Mouse (Mus musculus): ENCODE data around the gene Naaladl1. TPM values are rescaled to one million over a fixed set of nuclear protein-coding genes. Genes with fewer than 3 reads are reported as not detected.

The Naaladl1 gene
- polyA plus RNA-seq, 1 experiment from 2014 or later = not detected

DNA sequence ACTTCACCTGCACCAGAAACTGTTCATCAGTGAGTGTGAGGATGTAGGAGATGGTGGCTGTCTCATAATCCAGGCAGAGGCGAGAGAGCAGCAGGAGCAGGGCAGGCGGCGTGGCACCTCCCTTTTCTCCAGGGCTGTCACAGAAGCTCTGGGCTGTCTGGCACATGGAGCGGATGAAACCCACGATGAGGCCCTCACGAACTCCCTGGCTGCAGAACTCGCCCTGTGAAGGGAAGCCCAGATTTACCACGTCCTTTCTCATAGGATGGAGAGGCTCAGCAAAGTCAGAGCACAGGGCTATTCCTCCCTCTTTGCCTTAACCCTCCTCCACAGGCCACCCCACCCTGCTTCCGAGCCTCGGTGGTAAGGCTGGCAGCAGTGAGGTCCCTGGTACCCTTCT, 35.7 kb upstream of the Naaladl1 start:
- 89% methylated on average over 8 of the region's 10 CpGs for WGBS (ENCODE audit: missing documents)
- Histone ChIP-seq H3K27ac (no peak overlapping the region), H3K79me2 (ENCODE audit: inconsistent target) (peaks cover 22% of the 10 kb centered on the region), H3K4me3 (ENCODE audit: inconsistent target) (no peak overlapping the region), H3K36me3 (ENCODE audit: inconsistent target) (peaks cover 18% of the 10 kb centered on the region; the same call in 1 of the 2 replicates)

DNA sequence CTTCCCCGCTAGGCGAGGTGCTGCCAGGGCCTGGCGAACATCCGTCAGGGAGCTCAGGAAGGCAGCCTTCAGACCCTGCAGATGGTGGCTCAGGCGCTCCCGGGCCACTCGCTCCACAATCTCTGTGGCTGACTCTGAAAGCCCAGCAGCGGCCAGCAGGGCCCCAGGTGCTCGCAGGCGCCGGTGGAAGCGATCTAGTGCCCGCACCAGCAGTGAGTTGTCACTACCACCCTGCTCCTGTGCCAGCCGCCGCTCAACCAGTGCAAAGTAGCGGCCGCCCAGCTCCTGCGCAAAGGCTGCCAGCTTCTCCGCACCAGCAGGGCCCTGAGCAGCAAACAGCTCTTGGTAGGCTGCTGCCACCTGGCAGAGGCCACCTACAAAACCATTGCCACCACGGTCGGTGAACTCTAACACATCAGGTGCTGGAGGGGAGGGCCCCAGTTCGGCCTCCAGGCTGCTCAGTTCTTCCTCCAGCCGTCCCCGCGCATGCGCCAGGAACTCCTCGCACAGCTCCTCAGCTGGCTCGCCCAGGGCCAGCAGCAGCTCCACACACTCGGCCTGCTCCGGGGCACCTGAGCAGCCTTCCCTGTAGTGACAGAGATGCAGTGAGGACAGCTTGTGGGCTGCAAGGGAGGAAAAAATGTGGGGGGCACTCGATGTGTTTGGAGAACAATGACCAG, 34.9 kb upstream of the Naaladl1 start:
- H3K27ac ChIP-seq = no peak overlapping the region
- no peak overlapping the region for H3K4me3 ChIP-seq (ENCODE audit: inconsistent target)
- H3K36me3 ChIP-seq (ENCODE audit: inconsistent target) = peaks cover 18% of the 10 kb centered on the region; the same call in 1 of the 2 replicates
- peaks cover 30% of the 10 kb centered on the region for H3K79me2 ChIP-seq (ENCODE audit: inconsistent target)
- WGBS (ENCODE audit: missing documents) = 93% methylated on average over 31 of the region's 31 CpGs

DNA sequence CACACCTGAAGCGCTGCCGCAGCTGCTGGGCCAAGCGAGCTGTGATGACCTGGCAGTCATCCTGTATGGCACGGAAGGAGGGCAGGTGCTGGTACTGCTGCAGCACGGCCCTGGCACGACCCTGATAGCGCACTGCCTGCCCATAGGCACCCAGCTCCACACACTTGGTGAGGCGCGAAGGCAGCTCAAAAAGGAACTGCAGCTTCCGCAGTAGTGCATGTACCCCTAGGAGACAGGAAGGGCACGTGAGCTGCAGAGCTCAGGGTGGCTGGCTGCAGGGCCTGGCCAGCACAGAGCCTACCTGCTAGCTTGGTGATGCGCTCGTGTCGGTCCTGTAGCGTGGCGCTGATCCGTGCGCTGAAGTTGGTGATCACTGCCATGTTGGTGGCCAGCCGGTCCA, 34.3 kb upstream of the Naaladl1 start:
- no peak overlapping the region for H3K27ac ChIP-seq
- H3K4me3 ChIP-seq (ENCODE audit: inconsistent target) = no peak overlapping the region
- H3K79me2 ChIP-seq (ENCODE audit: inconsistent target) = peaks cover 36% of the 10 kb centered on the region
- WGBS (ENCODE audit: missing documents) = 60% methylated on average over 11 of the region's 19 CpGs
- H3K36me3 ChIP-seq (ENCODE audit: inconsistent target) = peaks cover 18% of the 10 kb centered on the region; the same call in 1 of the 2 replicates

DNA sequence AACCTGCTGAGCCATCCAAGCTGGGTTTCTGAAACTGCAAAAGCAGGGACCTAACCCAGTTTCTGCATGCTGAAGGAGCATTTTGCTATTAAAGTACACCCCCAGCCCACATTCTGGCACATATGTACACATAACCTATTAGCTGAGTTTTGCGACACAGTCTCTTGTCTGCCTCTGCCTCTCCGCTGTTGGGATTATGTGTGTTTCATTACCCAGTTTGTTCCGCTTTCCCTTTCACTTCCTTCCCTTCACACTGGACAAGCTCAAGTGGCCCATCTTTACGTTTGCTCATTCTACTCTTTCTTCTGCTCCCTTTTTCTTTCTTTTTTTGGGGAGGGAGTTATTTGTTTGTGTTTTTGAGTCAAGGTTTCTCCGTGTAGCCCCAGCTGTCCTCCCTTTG, 31.7 kb upstream of the Naaladl1 start:
- H3K79me2 ChIP-seq (ENCODE audit: inconsistent target) = peaks cover 42% of the 10 kb centered on the region
- WGBS (ENCODE audit: missing documents) = 32% methylated on average over 5 of the region's 5 CpGs
- peaks cover 14% of the 10 kb centered on the region; the same call in 1 of the 2 replicates for H3K36me3 ChIP-seq (ENCODE audit: inconsistent target)
- peak overlapping the region; percentile 7; the same call in 1 of the 2 replicates for H3K4me3 ChIP-seq (ENCODE audit: inconsistent target)
- peak overlapping the region; percentile 72 for H3K27ac ChIP-seq

- Histone ChIP-seq H3K27ac (peak within 1 kb of the TSS; percentile 54), H3K79me2 (ENCODE audit: inconsistent target) (peaks cover 42% of the 10 kb centered on the region), H3K36me3 (ENCODE audit: inconsistent target) (peaks cover 15% of the 10 kb centered on the region), H3K4me3 (ENCODE audit: inconsistent target) (peak within 1 kb of the TSS; percentile 89)
- 2% methylated on average over 31 of the region's 33 CpGs for WGBS (ENCODE audit: missing documents)
Measured at GRCm38 (mm10) chr19:6076564-6077393, 28.8 kb upstream of the Naaladl1 start, which contains the start of gene Vps51. Gene Vps51 (minus strand): TSS chr19:6077231.

DNA sequence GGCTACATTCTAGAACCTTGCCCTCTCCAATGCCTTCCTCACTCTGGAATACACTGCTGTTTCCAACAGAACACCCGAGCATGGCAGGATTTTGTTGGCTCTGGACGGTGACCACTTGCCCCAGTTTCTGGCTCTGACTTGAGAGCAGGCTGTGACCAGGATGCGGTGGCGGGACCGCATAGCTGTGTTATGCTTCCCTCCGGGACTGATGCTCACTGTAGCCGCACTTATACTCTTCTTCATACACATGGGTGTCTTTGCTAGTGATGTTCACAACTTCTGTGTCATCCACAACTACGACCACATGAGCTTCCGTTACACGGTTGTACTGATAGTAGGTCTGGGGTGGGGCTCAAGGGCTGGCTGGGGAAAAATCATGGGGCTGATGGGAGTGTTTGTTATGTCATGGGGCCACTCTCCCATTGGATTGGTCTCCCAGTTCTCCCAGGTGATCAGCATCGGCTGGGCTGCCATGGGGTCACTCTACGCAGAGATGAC, 25.6 kb upstream of the Naaladl1 start, which contains the start of gene Tmem262:
TSS of gene Tmem262 (plus strand) at position 51 of the 498 bp plus-strand sequence.
- 93% methylated on average over 12 of the region's 12 CpGs for WGBS (ENCODE audit: missing documents)
- Histone ChIP-seq H3K4me3 (ENCODE audit: inconsistent target) (no peak within 1 kb of the TSS), H3K36me3 (ENCODE audit: inconsistent target) (peaks cover 26% of the 10 kb centered on the region), H3K79me2 (ENCODE audit: inconsistent target) (peaks cover 47% of the 10 kb centered on the region), H3K27ac (no peak within 1 kb of the TSS)

DNA sequence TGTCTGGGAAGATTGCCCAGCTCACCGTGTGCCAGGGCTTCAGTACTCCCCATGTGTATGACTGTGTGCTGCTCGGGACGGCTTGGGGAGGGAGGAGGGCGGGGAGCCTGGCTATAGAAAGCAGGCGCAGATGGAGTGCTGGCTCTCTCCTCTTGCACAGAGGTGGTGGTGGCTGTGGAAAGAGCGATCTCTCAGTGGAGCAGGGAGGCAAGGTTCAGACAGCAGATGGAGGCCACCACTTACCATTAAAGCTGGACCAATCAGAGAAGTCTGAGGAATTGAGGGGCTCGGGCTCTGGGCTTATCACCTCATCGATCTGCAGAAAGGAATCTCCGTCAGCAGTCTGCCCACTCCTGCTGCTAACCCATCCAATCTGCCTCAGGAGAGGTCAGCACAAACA, 23.4 kb upstream of the Naaladl1 start, which contains the start of gene Gm28374:
TSS of gene Gm28374 (minus strand) at position 101 of the 400 bp plus-strand sequence.
- Histone ChIP-seq H3K36me3 (ENCODE audit: inconsistent target) (peaks cover 26% of the 10 kb centered on the region), H3K4me3 (ENCODE audit: inconsistent target) (no peak within 1 kb of the TSS), H3K79me2 (ENCODE audit: inconsistent target) (peaks cover 49% of the 10 kb centered on the region), H3K27ac (no peak within 1 kb of the TSS)
- WGBS (ENCODE audit: missing documents) = 89% methylated on average over 9 of the region's 9 CpGs

DNA sequence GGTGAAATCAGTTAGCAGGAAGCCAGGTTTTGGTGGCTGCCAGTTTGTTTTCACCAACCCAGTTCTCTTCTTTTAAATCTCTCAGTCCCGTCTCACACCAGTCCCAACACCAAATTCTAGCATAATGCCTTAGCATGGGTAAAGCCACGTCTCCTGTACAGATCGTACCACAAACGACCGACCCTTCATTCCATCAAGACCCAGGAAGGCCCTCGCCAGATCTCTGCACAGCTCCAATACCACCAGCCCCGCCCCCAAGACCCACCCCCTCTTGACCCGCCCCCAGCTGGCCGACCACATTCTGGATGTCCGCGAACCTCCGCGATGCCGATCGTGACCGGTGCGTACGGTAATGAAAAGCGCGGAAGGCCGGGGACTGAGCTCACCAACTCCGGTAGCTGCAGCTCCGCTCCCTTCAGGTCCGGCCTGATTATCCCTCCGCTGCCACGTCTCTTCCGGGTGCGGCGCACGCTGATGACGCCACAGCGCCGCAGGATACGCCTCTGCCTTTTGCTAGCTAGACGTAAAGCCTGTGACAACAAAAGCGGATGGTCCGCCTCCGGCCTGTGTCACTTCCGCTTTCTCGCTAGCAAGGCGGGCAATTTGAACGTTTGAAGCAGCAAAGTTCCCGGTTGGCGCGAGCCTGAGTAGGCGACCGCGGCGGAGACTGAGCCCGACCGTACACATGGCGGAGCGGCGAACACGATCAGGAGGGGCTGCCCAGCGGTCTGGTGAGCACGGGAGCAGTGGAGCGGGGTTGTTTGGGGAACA, 20.9 kb upstream of the Naaladl1 start, which contains the start of the genes Zfpl1 and Cdca5:
TSS of gene Zfpl1 (minus strand) at position 479 of the 771 bp plus-strand sequence.
TSS of gene Cdca5 (plus strand) at position 506 of the 771 bp plus-strand sequence.
- Histone ChIP-seq H3K36me3 (ENCODE audit: inconsistent target) (peaks cover 26% of the 10 kb centered on the region), H3K79me2 (ENCODE audit: inconsistent target) (peaks cover 73% of the 10 kb centered on the region), H3K4me3 (ENCODE audit: inconsistent target) (peak within 1 kb of the TSS; percentile 96), H3K27ac (peak within 1 kb of the TSS; percentile 64)
- under 1% methylated on average over 52 of the region's 58 CpGs for WGBS (ENCODE audit: missing documents)

DNA sequence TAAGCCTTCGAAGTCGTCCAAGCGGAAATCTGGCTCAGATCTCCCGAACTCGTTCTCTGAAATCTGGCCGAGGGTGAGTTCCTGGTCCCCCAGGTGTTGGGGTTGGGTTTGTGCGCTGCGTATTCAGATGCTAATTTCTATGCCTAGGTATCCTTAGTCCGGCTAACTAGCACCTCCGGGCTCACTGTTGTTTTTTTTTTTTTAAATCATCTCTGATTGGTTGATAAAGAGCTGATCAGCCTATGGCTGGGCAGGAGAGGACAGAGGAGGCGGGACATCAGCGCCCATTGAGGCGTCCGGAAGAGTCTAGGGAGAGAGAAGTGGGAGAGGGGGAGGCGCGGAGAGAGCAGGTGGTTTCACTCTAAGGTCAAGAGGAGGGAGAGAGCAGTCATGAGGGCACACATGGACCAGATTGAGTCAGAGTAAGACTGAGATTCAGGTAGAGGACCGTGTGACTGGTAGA, 20.1 kb upstream of the Naaladl1 start:
- H3K79me2 ChIP-seq (ENCODE audit: inconsistent target) = peaks cover 81% of the 10 kb centered on the region
- 2% methylated on average over 17 of the region's 17 CpGs for WGBS (ENCODE audit: missing documents)
- peak overlapping the region; percentile 96 for H3K4me3 ChIP-seq (ENCODE audit: inconsistent target)
- H3K36me3 ChIP-seq (ENCODE audit: inconsistent target) = peaks cover 20% of the 10 kb centered on the region
- H3K27ac ChIP-seq = peak overlapping the region; percentile 64

DNA sequence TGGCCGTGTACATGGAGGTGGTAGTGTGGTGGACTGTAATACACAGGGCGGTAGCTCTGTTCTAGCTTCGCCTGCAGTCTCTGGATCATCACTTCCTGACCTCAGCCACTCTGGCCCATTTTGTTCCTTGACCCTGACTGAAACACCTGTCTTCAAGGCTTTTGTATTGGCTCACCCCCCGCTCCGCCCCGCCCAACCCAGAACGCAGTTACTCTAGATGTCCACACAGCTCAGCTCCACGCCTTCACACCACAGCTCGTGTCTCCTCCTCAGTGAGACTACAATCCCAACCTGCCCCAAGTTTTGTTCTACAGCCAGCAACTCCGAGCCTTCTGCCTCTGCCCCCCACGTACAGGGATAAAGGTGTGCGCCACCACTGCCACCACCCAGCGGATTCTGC, 16.7 kb upstream of the Naaladl1 start:
- peaks cover 81% of the 10 kb centered on the region for H3K79me2 ChIP-seq (ENCODE audit: inconsistent target)
- no peak overlapping the region for H3K27ac ChIP-seq
- WGBS (ENCODE audit: missing documents) = 96% methylated on average over 13 of the region's 13 CpGs
- H3K36me3 ChIP-seq (ENCODE audit: inconsistent target) = no peaks in the 10 kb centered on the region
- H3K4me3 ChIP-seq (ENCODE audit: inconsistent target) = no peak overlapping the region

DNA sequence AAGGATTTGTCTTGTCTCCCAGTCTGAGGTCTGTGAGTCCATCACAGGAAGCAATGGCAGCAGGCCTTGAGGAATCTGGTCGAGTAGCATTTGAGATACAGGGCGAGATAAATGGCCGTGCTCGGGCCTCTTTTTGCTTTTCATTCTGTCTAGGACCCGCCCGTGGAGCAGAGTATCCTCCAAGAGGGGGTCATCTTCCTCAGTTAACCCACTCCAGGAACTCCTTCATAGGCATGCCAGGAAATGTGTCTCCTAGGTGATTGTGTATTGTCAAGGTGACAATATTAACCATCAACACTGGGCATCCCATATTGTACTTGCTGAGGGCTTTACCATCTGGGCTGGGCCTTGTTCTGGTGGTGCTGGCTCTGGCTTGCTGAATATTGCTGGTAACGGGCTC, 11.5 kb upstream of the Naaladl1 start, which contains the start of gene AC131692.1:
TSS of gene AC131692.1 (plus strand) at position 301 of the 400 bp plus-strand sequence.
- Histone ChIP-seq H3K4me3 (ENCODE audit: inconsistent target) (no peak within 1 kb of the TSS), H3K27ac (no peak within 1 kb of the TSS), H3K36me3 (ENCODE audit: inconsistent target) (no peaks in the 10 kb centered on the region), H3K79me2 (ENCODE audit: inconsistent target) (peaks cover 33% of the 10 kb centered on the region; the same call in 1 of the 2 replicates)
- WGBS (ENCODE audit: missing documents) = 93% methylated on average over 7 of the region's 7 CpGs

DNA sequence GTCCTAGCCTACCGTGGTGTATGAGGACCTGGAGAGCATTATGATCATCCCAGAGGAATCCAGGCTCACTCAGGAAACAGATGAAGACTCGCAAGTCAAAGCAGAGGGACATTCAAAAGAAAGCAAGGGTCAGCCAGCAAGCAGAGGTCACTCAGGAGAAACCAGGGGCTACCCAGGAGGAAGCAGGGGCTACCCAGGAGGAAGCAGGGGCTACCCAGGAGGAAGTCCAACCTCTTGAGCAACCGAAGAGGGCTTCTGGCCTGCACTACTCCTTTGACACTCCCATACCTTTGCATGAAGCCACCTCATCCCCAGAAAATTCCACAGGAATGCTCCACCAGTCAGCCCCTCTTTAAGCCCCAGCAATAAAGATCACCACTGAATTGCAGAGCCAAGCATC, 7.7 kb upstream of the Naaladl1 start:
- Histone ChIP-seq H3K36me3 (ENCODE audit: inconsistent target) (no peaks in the 10 kb centered on the region), H3K4me3 (ENCODE audit: inconsistent target) (no peak overlapping the region), H3K79me2 (ENCODE audit: inconsistent target) (no peaks in the 10 kb centered on the region), H3K27ac (no peak overlapping the region)
- WGBS (ENCODE audit: missing documents) = 54% methylated on average over 3 of the region's 3 CpGs

GRCm38 (mm10) chr19:6101186-6101585, 4.4 kb upstream of the Naaladl1 start:
- Histone ChIP-seq H3K27ac (no peak overlapping the region), H3K36me3 (ENCODE audit: inconsistent target) (no peaks in the 10 kb centered on the region), H3K4me3 (ENCODE audit: inconsistent target) (no peak overlapping the region), H3K79me2 (ENCODE audit: inconsistent target) (no peaks in the 10 kb centered on the region)
- 95% methylated on average over 6 of the region's 6 CpGs for WGBS (ENCODE audit: missing documents)

Data from macrophage (primary cell).